Mouse (Mus musculus) retina, postnatal 1 day (tissue): Measurements from ENCODE around the gene Psg28.
"Not testable (repeated sequence)": the region's sequence is repeated elsewhere in the genome, so short reads cannot be mapped to it uniquely, and the experiment has no call there.

Experiments used
- DNase-seq: peaks from one replicate; pipeline ENCODE4 v3.0.0-alpha.2; 2012

Psg28 gene

GRCm38 (mm10) chr7:18431941-18432340 lies at the start of gene Psg28:
Gene Psg28, minus strand, starts transcription at chr7:18432041.
- DNase-seq, result not testable (repeated sequence)

GRCm38 (mm10) chr7:18403407-18403806 lies 28.4 kb downstream of the Psg28 start:
- DNase-seq, result no peak

GRCm38 (mm10) chr7:18402527-18403237 lies 29.2 kb downstream of the Psg28 start:
- DNase-seq, result no peak

GRCm38 (mm10) chr7:18391483-18391882 lies 40.4 kb downstream of the Psg28 start:
- DNase-seq, result not testable (repeated sequence)

GRCm38 (mm10) chr7:18378295-18378694 lies 53.5 kb downstream of the Psg28 start:
- DNase-seq, result no peak
